Comparison of ENCODE assay signal across 12 mouse cellular contexts in genomic region chr8:122355642-122356606, GRCm38 (mm10). TPM values are rescaled to one million over a fixed set of nuclear protein-coding genes. Genes with fewer than 3 reads are reported as not detected.
DNase-seq lines count a peak whose midpoint lies in the region; ATAC-seq lines count a peak whose summit lies in the region.
"Had no signal": no experiment of that assay in that cellular context is flagged by ENCODE, and none has a peak within 500 bp of the region (broad histone marks: within the 10 kb centered on the region; RNA-seq: fewer than 3 reads in every experiment).

No protein-coding gene starts in this region.

- no peaks in the 10 kb centered on the region; the same call in 1 of the 2 replicates for H3K27me3 ChIP-seq in kidney, embryonic 16.5 days (ENCODE audit: insufficient read depth, low read length)
- H3K27me3 ChIP-seq in intestine, embryonic 16.5 days (replicated peaks; ENCODE audit: control insufficient read depth, insufficient read depth, low read length): no peaks in the 10 kb centered on the region

- H3K27ac ChIP-seq in kidney, embryonic 16.5 days (ENCODE audit: low read length): no peak overlapping the region
- no peak overlapping the region for H3K27ac ChIP-seq in intestine, embryonic 16.5 days (ENCODE audit: low read length)

- 0 out of 2 replicates have a peak, but pooled peaks have one; percentile 21 for ATAC-seq in kidney, embryonic 16.5 days (ENCODE audit: low FRiP score, low TSS enrichment)
- peak; percentile 85 for ATAC-seq in intestine, embryonic 16.5 days

- H3K4me1 ChIP-seq in kidney, embryonic 16.5 days (ENCODE audit: insufficient read depth, low read length): no peaks in the 10 kb centered on the region
- peaks cover 13% of the 10 kb centered on the region; the same call in 1 of the 2 replicates for H3K4me1 ChIP-seq in intestine, embryonic 16.5 days (ENCODE audit: control insufficient read depth, insufficient read depth, low read length)

- no peak for DNase-seq in kidney, postnatal 4 days
- peak; percentile 72 to 74 for DNase-seq in urinary bladder, adult 18-20 months (ENCODE audit: low spot score in 2 of 2)
- DNase-seq in urinary bladder, adult 2 months (ENCODE audit: low spot score): no peak
- DNase-seq in embryo, embryonic 10 days (ENCODE audit: low spot score): no peak
- no peak for DNase-seq in thymus, postnatal 10 days (ENCODE audit: low spot score in 2 of 2)
- DNase-seq in adrenal gland, adult 8-10 months: no peak
- DNase-seq: gastrocnemius, postnatal 36 days; layer of hippocampus, postnatal 36 days had no signal

- H3K4me3 ChIP-seq in kidney, embryonic 16.5 days (ENCODE audit: low read length): no peak overlapping the region
- no peak overlapping the region for H3K4me3 ChIP-seq in intestine, embryonic 16.5 days (ENCODE audit: low read length)
- H3K4me3 ChIP-seq: erythroblast, embryonic 14.5 days had no signal

- H3K4me2 ChIP-seq in kidney, embryonic 16.5 days (replicated peaks; ENCODE audit: low read depth, low read length): no peak overlapping the region
- no peak overlapping the region; the same call in 1 of the 2 replicates for H3K4me2 ChIP-seq in intestine, embryonic 16.5 days (ENCODE audit: low read depth, low read length)

- no peaks in the 10 kb centered on the region for H3K9me3 ChIP-seq in kidney, embryonic 16.5 days (ENCODE audit: low read length)
- H3K9me3 ChIP-seq in intestine, embryonic 16.5 days (ENCODE audit: control insufficient read depth, low read length): no peaks in the 10 kb centered on the region

- no peaks in the 10 kb centered on the region for H3K36me3 ChIP-seq in kidney, embryonic 16.5 days (ENCODE audit: insufficient read depth, low read length)
- H3K36me3 ChIP-seq in intestine, embryonic 16.5 days (ENCODE audit: control insufficient read depth, insufficient read depth, low read length): no peaks in the 10 kb centered on the region

- whole genome bisulfite sequencing in kidney, embryonic 16.5 days: 64% methylated on average over 9 of the region's 9 CpGs
- 58% methylated on average over 9 of the region's 9 CpGs for WGBS in intestine, embryonic 16.5 days

- H3K9ac ChIP-seq in kidney, embryonic 16.5 days (replicated peaks; ENCODE audit: low read length): no peak overlapping the region
- no peak overlapping the region for H3K9ac ChIP-seq in intestine, embryonic 16.5 days (ENCODE audit: low read depth, low read length)

RNA-seq across cellular contexts. Expression of gene Trhr2, which starts 4.6 kb away (rescaled TPM):
- not detected in 2 replicates for polyA plus RNA-seq in kidney, embryonic 16.5 days (2015; fragmentation: Nextera tagmentation; extraction: Ambion mirVana)
- 0.19 and 0.23 TPM in 2 replicates for polyA plus RNA-seq in urinary bladder, adult 2 months (2012; rRNA removed)
- polyA plus RNA-seq in intestine, embryonic 16.5 days (2015; fragmentation: Nextera tagmentation; extraction: Ambion mirVana): not detected in 2 replicates
- not detected for total RNA-seq in adrenal gland, adult 8-10 months (2022)
- total RNA-seq: gastrocnemius, postnatal 36 days had no signal
- polyA plus RNA-seq: erythroblast, embryonic 14.5 days; neural tube, embryonic 14.5 days had no signal

RNA-seq across cellular contexts. Expression of gene Zc3h18, which starts 20.5 kb away (rescaled TPM):
- 50.1 and 50.6 TPM in 2 replicates for polyA plus RNA-seq in kidney, embryonic 16.5 days (2015; fragmentation: Nextera tagmentation; extraction: Ambion mirVana)
- polyA plus RNA-seq in urinary bladder, adult 2 months (2012; rRNA removed): 26.4 and 29.9 TPM in 2 replicates
- polyA plus RNA-seq in intestine, embryonic 16.5 days (2015; fragmentation: Nextera tagmentation; extraction: Ambion mirVana): 40.5 and 43.1 TPM in 2 replicates
- total RNA-seq in adrenal gland, adult 8-10 months (2022): 10 to 100 TPM; 38.4 to 55.0 (median 47.0) TPM

Comparison
In these comparisons a context has a peak if more than half of its experiments do, and no peak if none do; other contexts are left out.
1. DNase-seq: peak in urinary bladder, adult 18-20 months (2 of 2); none in kidney, postnatal 4 days (0 of 2), urinary bladder, adult 2 months (single experiment), embryo, embryonic 10 days (single experiment), thymus, postnatal 10 days (0 of 2) and adrenal gland, adult 8-10 months (single experiment).